Mouse (Mus musculus) small intestine, adult 2 months (tissue): ENCODE measurements around the gene Scn4b.

ENCODE experiments used
- CTCF ChIP-seq: fragments of 200-500 bp; IDR thresholded peaks from 2 replicates; pipeline ENCODE4 v1.5.1; 2012; ENCODE audit warnings: low read depth, mild to moderate bottlenecking, control low read depth, inconsistent platforms, low read length, moderate library complexity, mixed read lengths; ENCODE audit not compliant: insufficient replicate concordance, insufficient read length; ENCODE audit errors: extremely low read depth
- POLR2A ChIP-seq: fragments of 200-500 bp; IDR thresholded peaks from 2 replicates; pipeline ENCODE4 v1.6.1; 2012; ENCODE audit warnings: low read depth, mild to moderate bottlenecking, control low read depth, inconsistent platforms, low read length, moderate library complexity

GRCm38 (mm10) chr9:45121001-45121400, 17.2 kb upstream of the Scn4b start:
- no peak for TF ChIP-seq CTCF
- no peak for TF ChIP-seq POLR2A
